Mouse (Mus musculus) brain, embryonic 14.5 days (tissue): Measurements from ENCODE around the gene Gm17657.

Experiments used
- CTCF ChIP-seq: fragments of 200-500 bp; IDR thresholded peaks from 2 replicates; pipeline ENCODE4 v1.5.1; 2012; ENCODE audit warnings: inconsistent platforms, mild to moderate bottlenecking, moderate library complexity, borderline replicate concordance; ENCODE audit not compliant: insufficient read depth, insufficient read length; ENCODE audit errors: extremely low read depth
- POLR2A ChIP-seq: fragments of 200-500 bp; IDR thresholded peaks from 2 replicates; pipeline ENCODE4 v1.6.1; 2012; ENCODE audit warnings: mild to moderate bottlenecking, inconsistent platforms, borderline replicate concordance; ENCODE audit not compliant: poor library complexity, insufficient read depth, insufficient read length, severe bottlenecking; ENCODE audit errors: extremely low read depth

DNA sequence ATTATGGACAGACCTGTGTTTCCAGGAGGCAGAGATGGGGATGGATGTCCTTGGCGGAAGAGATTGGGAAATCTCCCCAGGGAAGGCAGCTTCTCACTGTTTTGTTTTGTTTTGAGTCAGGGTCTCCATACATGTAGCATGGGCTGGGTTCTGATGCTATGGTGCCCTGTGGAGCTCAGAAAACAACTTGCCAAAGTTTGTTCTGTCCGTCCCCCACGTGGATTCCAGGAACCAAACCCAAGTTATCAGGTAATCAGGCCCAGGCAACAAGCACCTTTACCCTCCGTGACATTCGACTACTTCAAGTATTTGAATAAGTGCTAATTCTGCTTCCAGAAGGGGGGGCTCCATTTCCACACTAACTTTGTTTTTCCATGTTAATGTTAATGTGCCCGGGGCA, 49.9 kb downstream of the Gm17657 start:
- TF ChIP-seq CTCF (no peak), POLR2A (no peak)
